Comparison of ENCODE assay signal across 16 mouse cellular contexts in genomic region chr19:48115728-48116127, GRCm38 (mm10).
"Had no signal": no experiment of that assay in that cellular context is flagged by ENCODE, and none has a peak within 500 bp of the region (broad histone marks: within the 10 kb centered on the region; RNA-seq: fewer than 3 reads in every experiment).

No protein-coding gene starts in this region.

- H3K9ac ChIP-seq: liver, embryonic 14.5 days; midbrain, embryonic 12.5 days had no signal

- H3K9me3 ChIP-seq: midbrain, embryonic 12.5 days had no signal

- ATAC-seq: hindbrain, embryonic 16.5 days; inflammation-experienced regulatory T-cells, adult 6 months; intestine, postnatal 0 days; lung, postnatal 0 days had no signal

- DNase-seq: kidney, adult 8-10 months; kidney, postnatal 25 days; left cerebral cortex, postnatal 4 days; lung, adult 2 months; lung, postnatal 36 days; right cerebral cortex, adult 18-20 months; right cerebral cortex, postnatal 25 days; thymus, postnatal 14 days had no signal

- H3K4me3 ChIP-seq: midbrain, embryonic 12.5 days; myocyte had no signal

- H3K27ac ChIP-seq: liver, embryonic 14.5 days; midbrain, embryonic 12.5 days; stomach, postnatal 0 days had no signal

- H3K4me2 ChIP-seq: midbrain, embryonic 12.5 days had no signal

- H3K36me3 ChIP-seq: midbrain, embryonic 12.5 days had no signal
